Mouse (Mus musculus) CH12.LX (cell line): ENCODE measurements around the gene Zbtb8os. TPM values are rescaled to one million over a fixed set of nuclear protein-coding genes. Genes with fewer than 3 reads are reported as not detected.

Experiments
- DNase-seq: peaks from one replicate; pipeline ENCODE4 v3.0.0-alpha.2; 2013; ENCODE audit errors: extremely low read depth
- H3K27ac ChIP-seq: 2 replicates; pipeline ENCODE4 v1.5.1; 2012; ENCODE audit warnings: low read depth, mild to moderate bottlenecking, control low read depth, moderate library complexity; ENCODE audit not compliant: insufficient read depth
- H3K27me3 ChIP-seq: replicated peaks from 2 replicates; pipeline ENCODE3; 2012; ENCODE audit warnings: inconsistent platforms
- H3K36me3 ChIP-seq, 2 experiments: replicated peaks in 1 of 2; 2 replicates each; pipeline versions ENCODE3 to v1.6.1; 2012; ENCODE audit warnings: inconsistent platforms in 1 of 2, low read length in 1 of 2, mild to moderate bottlenecking in 1 of 2, mixed read lengths in 1 of 2, moderate library complexity in 1 of 2; ENCODE audit not compliant: control insufficient read depth in 1 of 2, insufficient read depth in 1 of 2
- H3K4me1 ChIP-seq, 2 experiments: 2 replicates each; pipeline ENCODE4 v1.6.1; 2012; ENCODE audit warnings: inconsistent platforms in 1 of 2, moderate library complexity in 1 of 2; ENCODE audit not compliant: insufficient read depth in 2 of 2, control insufficient read depth in 1 of 2
- H3K4me2 ChIP-seq: 2 replicates; pipeline ENCODE4 v1.6.1; 2012; ENCODE audit warnings: low read depth, mild to moderate bottlenecking, control low read depth; ENCODE audit not compliant: poor library complexity, insufficient read depth, severe bottlenecking
- H3K4me3 ChIP-seq, 3 experiments: fragments of 150-350 bp in 1 of 3; sonication (generic) in 1 of 3; replicated peaks in 1 of 3; 2 replicates each; pipeline versions ENCODE3 to v1.5.1; 2011 to 2012; ENCODE audit warnings: low read depth in 2 of 3, low read length in 2 of 3, mild to moderate bottlenecking in 2 of 3, moderate library complexity in 2 of 3, control low read depth in 1 of 3, improper control_type of control experiment in 1 of 3, inconsistent platforms in 1 of 3, mixed read lengths in 1 of 3; ENCODE audit not compliant: poor library complexity in 1 of 3
- H3K79me2 ChIP-seq: replicated peaks from 2 replicates; pipeline ENCODE4 v1.6.1; 2012; ENCODE audit warnings: mild to moderate bottlenecking, moderate library complexity; ENCODE audit not compliant: control insufficient read depth, poor library complexity, insufficient read depth, severe bottlenecking; ENCODE audit errors: extremely low read depth
- H3K9ac ChIP-seq: 2 replicates; pipeline ENCODE4 v1.6.1; 2012; ENCODE audit warnings: low read depth, mild to moderate bottlenecking, control low read depth, moderate library complexity; ENCODE audit not compliant: insufficient read depth
- H3K9me3 ChIP-seq: replicated peaks from 2 replicates; pipeline ENCODE3; 2012; ENCODE audit warnings: low read length, inconsistent platforms, mixed read lengths
- BHLHE40 ChIP-seq: IDR thresholded peaks from 2 replicates; pipeline ENCODE4 v1.6.1; 2011; ENCODE audit warnings: mild to moderate bottlenecking, low read depth, low read length, improper control_type of control experiment
- CHD1 ChIP-seq: IDR thresholded peaks from 2 replicates; pipeline ENCODE4 v1.6.1; 2012; ENCODE audit warnings: low read depth, low read length, improper control_type of control experiment, inconsistent platforms
- EP300 ChIP-seq: IDR thresholded peaks from 2 replicates; pipeline ENCODE4 v1.6.1; 2011; ENCODE audit warnings: low read length, improper control_type of control experiment
- GABPA ChIP-seq: IDR thresholded peaks from 2 replicates; pipeline ENCODE4 v1.6.1; 2012; ENCODE audit warnings: low read depth, low read length, improper control_type of control experiment, inconsistent platforms; ENCODE audit not compliant: insufficient replicate concordance
- IRF4 ChIP-seq: IDR thresholded peaks from 2 replicates; pipeline ENCODE4 v1.6.1; 2014; ENCODE audit warnings: low read depth, mild to moderate bottlenecking, inconsistent platforms, low read length, improper control_type of control experiment
- JUN ChIP-seq: IDR thresholded peaks from 2 replicates; pipeline ENCODE4 v1.6.1; 2011; ENCODE audit warnings: low read depth, mild to moderate bottlenecking, low read length, improper control_type of control experiment, moderate library complexity; ENCODE audit not compliant: insufficient read depth
- KAT2A ChIP-seq: IDR thresholded peaks from 2 replicates; pipeline ENCODE4 v1.6.1; 2012; ENCODE audit warnings: low read length, improper control_type of control experiment, inconsistent platforms; ENCODE audit not compliant: insufficient replicate concordance
- MAFK ChIP-seq: IDR thresholded peaks from 2 replicates; pipeline ENCODE4 v1.6.1; 2011; ENCODE audit warnings: low read length, improper control_type of control experiment; ENCODE audit not compliant: insufficient replicate concordance
- MEF2A ChIP-seq: IDR thresholded peaks from 2 replicates; pipeline ENCODE4 v1.6.1; 2014; ENCODE audit warnings: low read depth, mild to moderate bottlenecking, inconsistent platforms, low read length, improper control_type of control experiment, borderline replicate concordance
- NELFE ChIP-seq: IDR thresholded peaks from 2 replicates; pipeline ENCODE4 v1.6.1; 2011; ENCODE audit warnings: low read depth, low read length, improper control_type of control experiment
- NRF1 ChIP-seq: IDR thresholded peaks from 2 replicates; pipeline ENCODE4 v1.6.1; 2014; ENCODE audit warnings: low read depth, mild to moderate bottlenecking, inconsistent platforms, low read length, improper control_type of control experiment, moderate library complexity
- POLR2A ChIP-seq: IDR thresholded peaks from 2 replicates; pipeline ENCODE4 v1.6.1; 2011; ENCODE audit warnings: low read depth, mild to moderate bottlenecking, improper control_type of control experiment, low read length
- POLR2AphosphoS2 ChIP-seq: IDR thresholded peaks from 2 replicates; pipeline ENCODE4 v1.6.1; 2011; ENCODE audit warnings: low read depth, low read length, improper control_type of control experiment
- RAD21 ChIP-seq: IDR thresholded peaks from 2 replicates; pipeline ENCODE4 v1.6.1; 2011; ENCODE audit warnings: low read depth, mild to moderate bottlenecking, low read length, improper control_type of control experiment, moderate library complexity
- RCOR1 ChIP-seq: conservative IDR thresholded peaks from 2 replicates; pipeline ENCODE4 v1.6.1; 2012; ENCODE audit warnings: low read depth, mild to moderate bottlenecking, inconsistent platforms, low read length, improper control_type of control experiment
- SMC3 ChIP-seq: IDR thresholded peaks from 2 replicates; pipeline ENCODE4 v1.6.1; 2011; ENCODE audit warnings: low read depth, low read length, improper control_type of control experiment
- TBP ChIP-seq: conservative IDR thresholded peaks from 2 replicates; pipeline ENCODE4 v1.6.1; 2011; ENCODE audit warnings: low read depth, low read length, improper control_type of control experiment
- TCF12 ChIP-seq: IDR thresholded peaks from 2 replicates; pipeline ENCODE4 v1.6.1; 2014; ENCODE audit warnings: low read depth, mild to moderate bottlenecking, inconsistent platforms, low read length, improper control_type of control experiment
- UBTF ChIP-seq: IDR thresholded peaks from 2 replicates; pipeline ENCODE4 v1.6.1; 2012; ENCODE audit warnings: low read depth, mild to moderate bottlenecking, inconsistent platforms, low read length, improper control_type of control experiment, moderate library complexity
- ZC3H11A ChIP-seq: IDR thresholded peaks from 2 replicates; pipeline ENCODE4 v1.6.1; 2012; ENCODE audit warnings: low read depth, mild to moderate bottlenecking, inconsistent platforms, low read length, improper control_type of control experiment
- ZKSCAN1 ChIP-seq: IDR thresholded peaks from 2 replicates; pipeline ENCODE4 v1.6.1; 2012; ENCODE audit warnings: low read depth, inconsistent platforms, low read length, improper control_type of control experiment, borderline replicate concordance
- ZNF384 ChIP-seq: IDR thresholded peaks from 2 replicates; pipeline ENCODE4 v1.6.1; 2012; ENCODE audit warnings: low read depth, low read length, improper control_type of control experiment, inconsistent platforms
- dilution Hi-C: fragments of 300-500 bp; cut with MboI; formaldehyde crosslinking; loops from 2 replicates; pipeline ENCODE4 v1.14.3; 2020; ENCODE audit warnings: low sequenced_read_pairs; ENCODE audit not compliant: extremely low pct_unique_long_range_greater_than_20kb, extremely low pct_ligation_motif_present
- in situ Hi-C: fragments of 300-500 bp; cut with MboI; formaldehyde crosslinking; loops from 3 replicates; pipeline ENCODE4 v1.14.3; 2019; ENCODE audit warnings: low sequenced_read_pairs, low pct_ligation_motif_present, low pct_unique_long_range_greater_than_20kb, mixed read lengths
- polyA plus RNA-seq: library from polyadenylated mRNA; unstranded; fragments of >175 nt; gene quantifications from 2 replicates; pipeline ENCODE4 v1.2.1, GENCODE M21; 2012; ENCODE audit warnings: low read depth; ENCODE audit not compliant: insufficient read length
- total RNA-seq, 2 experiments: library from RNA; depleted of rRNA; stranded (reverse); fragments of 300-350 nt in 1 of 2; fragments of >200 nt in 1 of 2; gene quantifications; 2 replicates each; pipeline ENCODE4 v1.2.3; 2012 to 2014

Gene Zbtb8os
- total and polyA plus RNA-seq, 3 experiments, result 104 to 135 (median 134) TPM

DNA sequence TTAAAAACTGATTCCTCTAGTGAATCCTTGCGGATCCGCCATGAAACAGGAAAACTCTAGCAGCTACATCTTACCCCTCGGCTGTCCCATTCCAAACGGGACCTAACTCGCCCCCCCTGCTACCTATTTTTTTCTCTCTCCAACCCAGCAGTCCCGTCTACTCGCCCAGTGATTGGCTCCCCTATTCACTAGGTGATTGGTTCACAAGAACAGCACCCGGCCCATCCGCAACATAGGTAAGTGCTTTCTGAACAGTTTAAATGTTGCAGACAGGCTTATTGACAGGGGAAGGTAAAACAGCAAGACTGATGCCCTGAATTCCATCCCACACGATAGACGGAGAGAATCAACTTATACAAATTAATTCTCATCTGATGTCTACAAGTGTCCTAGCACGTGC, 17.7 kb downstream of the Zbtb8os start:
- no peak for TF ChIP-seq RCOR1
- no peak for TF ChIP-seq ZNF384
- TF ChIP-seq SMC3, result no peak
- TF ChIP-seq TBP, result no peak
- TF ChIP-seq RAD21, result no peak
- no peak for TF ChIP-seq UBTF
- no peak for TF ChIP-seq CHD1
- TF ChIP-seq POLR2AphosphoS2, result no peak
- TF ChIP-seq ZC3H11A, result no peak
- TF ChIP-seq MAFK, result no peak
- TF ChIP-seq EP300, result no peak
- TF ChIP-seq TCF12, result no peak
- TF ChIP-seq IRF4, result no peak
- no peak for TF ChIP-seq MEF2A
- no peak for TF ChIP-seq NRF1
- no peak for TF ChIP-seq GABPA
- no peak overlapping the region for H3K4me2 ChIP-seq
- no peaks in the 10 kb centered on the region for H3K79me2 ChIP-seq
- no peaks in the 10 kb centered on the region for H3K9me3 ChIP-seq
- dilution Hi-C loops (no loop called here), in situ Hi-C loops (loop anchor here (5.0 to 25.0 kb wide), 2 partner anchors 104 to 259 kb away; partner anchors contain the start of genes Ccdc28b, Dcdc2b, Eif3i and Iqcc)
- H3K4me1 ChIP-seq, result peaks cover 5 to 17% of the 10 kb centered on the region in 2 experiments; a peak in 3 of 4 replicates
- H3K27ac ChIP-seq, result no peak overlapping the region
- no peak overlapping the region for H3K4me3 ChIP-seq
- peaks cover 0 to 10% of the 10 kb centered on the region in 2 experiments for H3K36me3 ChIP-seq
- H3K27me3 ChIP-seq, result no peaks in the 10 kb centered on the region
- no peak overlapping the region for H3K9ac ChIP-seq
- no peak for DNase-seq

DNA sequence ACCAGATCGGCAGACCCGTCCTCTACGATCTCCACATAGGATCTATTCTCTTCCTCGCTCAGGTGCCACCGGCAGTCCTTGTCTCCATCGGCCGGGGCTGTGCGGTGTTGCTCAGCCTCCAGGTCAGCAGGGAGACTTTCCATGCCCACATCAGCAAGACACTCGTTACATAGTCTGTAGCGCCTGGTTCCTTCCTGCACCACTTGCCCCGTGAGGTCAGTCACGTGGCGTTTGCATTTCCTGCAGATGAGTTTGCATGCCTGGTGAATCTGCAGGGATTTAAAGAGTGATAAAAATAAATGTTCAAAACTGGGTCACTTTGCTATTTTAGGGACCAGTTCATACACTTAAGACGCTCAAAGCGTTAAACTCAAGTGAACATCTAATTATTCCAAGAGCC, 18.7 kb downstream of the Zbtb8os start:
- TF ChIP-seq ZKSCAN1, result no peak
- TF ChIP-seq POLR2A, result no peak
- no peak for TF ChIP-seq NELFE
- TF ChIP-seq NRF1, result no peak
- TF ChIP-seq KAT2A, result no peak
- TF ChIP-seq BHLHE40, result 0 out of 2 replicates have a peak, but pooled peaks have one; percentile 19
- TF ChIP-seq JUN, result no peak
- TF ChIP-seq UBTF, result no peak
- dilution Hi-C loops, result no loop called here
- in situ Hi-C loops, result loop anchor here (5.0 to 25.0 kb wide), 2 partner anchors 103 to 258 kb away; partner anchors contain the start of genes Ccdc28b, Dcdc2b, Eif3i and Iqcc
- Histone ChIP-seq H3K27me3 (no peaks in the 10 kb centered on the region), H3K36me3 (peaks cover 0 to 9% of the 10 kb centered on the region in 2 experiments), H3K27ac (no peak overlapping the region), H3K4me2 (no peak overlapping the region), H3K4me3 (peak overlapping the region in 1 of 3 experiments; percentile 13), H3K9me3 (no peaks in the 10 kb centered on the region), H3K79me2 (no peaks in the 10 kb centered on the region), H3K4me1 (peaks cover 5 to 17% of the 10 kb centered on the region in 2 experiments; a peak in 3 of 4 replicates), H3K9ac (no peak overlapping the region)
- DNase-seq, result no peak
